Mouse (Mus musculus) limb, embryonic 12.5 days (tissue): ENCODE results near the gene Bfar. TPM values are rescaled to one million over a fixed set of nuclear protein-coding genes. Genes with fewer than 3 reads are reported as not detected.
"Not testable (repeated sequence)": the region's sequence is repeated elsewhere in the genome, so short reads cannot be mapped to it uniquely, and the experiment has no call there.

ENCODE experiments used
- ATAC-seq: fragments of 200-750 bp; cut with Nextera tagmentation; 2 replicates; pipeline ENCODE4 v1.8.0; 2017; ENCODE audit warnings: low read depth, moderate TSS enrichment; ENCODE audit not compliant: insufficient number of reproducible peaks, insufficient read depth, low FRiP score, low TSS enrichment
- H3K27ac ChIP-seq: fragments of 300-500 bp; sonication (generic); 2 replicates; pipeline ENCODE4 v1.5.1; 2016; ENCODE audit warnings: mild to moderate bottlenecking, moderate library complexity
- H3K27me3 ChIP-seq: fragments of 300-500 bp; sonication (generic); 2 replicates; pipeline ENCODE4 v1.6.1; 2016; ENCODE audit warnings: mild to moderate bottlenecking, moderate library complexity
- H3K36me3 ChIP-seq: fragments of 300-500 bp; sonication (generic); 2 replicates; pipeline ENCODE4 v1.6.1; 2016; ENCODE audit warnings: mild to moderate bottlenecking, moderate library complexity
- H3K4me1 ChIP-seq: fragments of 300-500 bp; sonication (generic); replicated peaks from 2 replicates; pipeline ENCODE4 v1.6.1; 2016
- H3K4me2 ChIP-seq: fragments of 300-500 bp; sonication (generic); 2 replicates; pipeline ENCODE4 v1.6.1; 2016; ENCODE audit warnings: mild to moderate bottlenecking, moderate library complexity
- H3K4me3 ChIP-seq: fragments of 300-500 bp; sonication (generic); replicated peaks from 2 replicates; pipeline ENCODE4 v1.5.1; 2016; ENCODE audit warnings: mild to moderate bottlenecking
- H3K9ac ChIP-seq: fragments of 300-500 bp; sonication (generic); replicated peaks from 2 replicates; pipeline ENCODE4 v1.6.1; 2016; ENCODE audit warnings: mild to moderate bottlenecking, moderate library complexity
- H3K9me3 ChIP-seq: fragments of 300-500 bp; sonication (generic); 2 replicates; pipeline ENCODE4 v1.6.1; 2016; ENCODE audit warnings: mild to moderate bottlenecking, moderate library complexity
- WGBS: fragments of 180-500 bp; shearing (Covaris S2); methylation state at CpG from one replicate; pipeline ENCODE4 v1.1.7; 2016; 5-methylcytosine and 5-hydroxymethylcytosine counted together
- polyA plus RNA-seq: library from polyadenylated mRNA; unstranded; fragments of >200 nt; fragmentation: Nextera tagmentation; extraction: Ambion mirVana; gene quantifications from 2 replicates; pipeline ENCODE4 v1.2.1, GENCODE M21; 2016

The Bfar gene
- polyA plus RNA-seq, 1 experiment from 2014 or later: 44.5 TPM

DNA sequence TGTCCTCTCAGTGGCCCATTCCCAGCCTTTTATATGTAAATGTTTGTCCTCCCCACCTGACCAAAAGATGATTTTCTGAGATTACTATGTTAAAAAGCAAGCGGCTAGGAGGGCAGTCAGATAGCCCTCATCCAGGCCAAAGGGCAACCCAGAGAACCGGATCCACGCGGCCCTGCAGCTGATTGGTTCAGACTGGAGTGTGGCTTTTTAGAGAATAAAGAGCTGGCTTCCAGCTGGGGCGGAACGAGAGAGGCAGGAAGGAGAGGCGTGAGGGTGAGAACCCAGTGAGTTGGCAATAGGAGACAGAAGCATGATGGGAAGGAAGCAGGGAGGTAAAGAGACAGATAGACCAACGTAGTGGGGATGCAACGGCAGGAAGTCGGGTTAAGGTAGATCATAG, 51.3 kb downstream of the Bfar start:
- H3K4me2 ChIP-seq: no peak overlapping the region
- no peak for ATAC-seq
- H3K9me3 ChIP-seq: no peaks in the 10 kb centered on the region
- no peak overlapping the region for H3K27ac ChIP-seq
- no peak overlapping the region for H3K9ac ChIP-seq
- H3K27me3 ChIP-seq: no peaks in the 10 kb centered on the region
- WGBS: 34% methylated on average over 10 of the region's 10 CpGs
- no peak overlapping the region for H3K4me3 ChIP-seq
- H3K4me1 ChIP-seq: no peaks in the 10 kb centered on the region
- no peaks in the 10 kb centered on the region for H3K36me3 ChIP-seq

DNA sequence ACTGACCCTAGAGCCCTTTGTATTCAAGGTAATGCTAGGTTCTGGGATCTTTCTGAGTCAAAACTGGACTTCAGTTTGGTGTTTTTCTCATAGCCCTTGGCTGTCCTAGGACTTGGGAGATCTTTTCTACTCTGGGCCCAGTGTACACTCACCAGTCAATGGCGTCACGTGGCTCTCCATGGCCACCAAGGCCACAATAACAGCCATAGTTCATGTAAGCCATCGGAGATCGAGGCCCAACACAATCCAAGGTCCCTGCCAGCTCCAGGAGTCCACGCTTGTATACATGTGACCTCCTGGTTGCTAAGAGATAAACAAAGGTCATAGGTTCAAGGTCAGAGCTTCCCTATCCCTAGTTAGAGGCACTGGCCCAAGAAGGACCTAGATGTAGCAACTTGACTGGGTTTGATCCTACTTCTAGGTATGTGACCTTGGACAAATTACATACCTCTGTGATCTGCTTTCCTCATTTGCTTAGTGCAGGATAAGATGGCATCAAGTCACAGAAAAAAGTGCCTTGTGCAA, 56.2 kb downstream of the Bfar start:
- no peaks in the 10 kb centered on the region for H3K9me3 ChIP-seq
- peaks cover 14% of the 10 kb centered on the region; the same call in 1 of the 2 replicates for H3K27me3 ChIP-seq
- H3K4me1 ChIP-seq: 0 out of 2 replicates have a peak, but pooled peaks cover 7% of the 10 kb centered on the region
- no peak overlapping the region for H3K4me2 ChIP-seq
- H3K36me3 ChIP-seq: no peaks in the 10 kb centered on the region
- ATAC-seq: no peak
- no peak overlapping the region for H3K4me3 ChIP-seq
- WGBS: 90% methylated on average over 5 of the region's 5 CpGs
- H3K9ac ChIP-seq: no peak overlapping the region
- H3K27ac ChIP-seq: no peak overlapping the region

DNA sequence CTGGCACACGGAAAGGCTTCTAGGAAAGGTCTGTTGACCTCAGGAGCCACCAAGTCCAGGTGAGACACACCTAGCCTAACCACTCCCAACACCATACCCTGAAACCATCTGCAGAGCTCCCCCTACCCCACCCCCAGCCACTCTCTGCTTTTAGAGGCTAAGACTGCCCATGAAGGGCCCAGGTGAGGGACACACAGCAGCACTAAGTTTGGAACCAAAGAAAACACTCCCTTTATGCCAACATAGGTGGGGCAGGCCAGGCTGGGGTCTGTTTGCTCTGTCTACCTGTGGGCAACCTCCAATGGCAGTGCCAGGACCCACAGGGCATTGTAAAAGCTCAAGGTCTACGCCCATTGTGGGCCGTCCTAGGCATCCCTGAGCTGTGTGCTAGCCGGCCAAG, 57.8 kb downstream of the Bfar start:
- Histone ChIP-seq H3K36me3 (no peaks in the 10 kb centered on the region), H3K9ac (no peak overlapping the region), H3K4me1 (0 out of 2 replicates have a peak, but pooled peaks cover 7% of the 10 kb centered on the region), H3K27ac (no peak overlapping the region), H3K27me3 (peaks cover 14% of the 10 kb centered on the region; the same call in 1 of the 2 replicates), H3K4me3 (no peak overlapping the region), H3K4me2 (no peak overlapping the region), H3K9me3 (no peaks in the 10 kb centered on the region)
- 84% methylated on average over 4 of the region's 4 CpGs for WGBS
- no peak for ATAC-seq

DNA sequence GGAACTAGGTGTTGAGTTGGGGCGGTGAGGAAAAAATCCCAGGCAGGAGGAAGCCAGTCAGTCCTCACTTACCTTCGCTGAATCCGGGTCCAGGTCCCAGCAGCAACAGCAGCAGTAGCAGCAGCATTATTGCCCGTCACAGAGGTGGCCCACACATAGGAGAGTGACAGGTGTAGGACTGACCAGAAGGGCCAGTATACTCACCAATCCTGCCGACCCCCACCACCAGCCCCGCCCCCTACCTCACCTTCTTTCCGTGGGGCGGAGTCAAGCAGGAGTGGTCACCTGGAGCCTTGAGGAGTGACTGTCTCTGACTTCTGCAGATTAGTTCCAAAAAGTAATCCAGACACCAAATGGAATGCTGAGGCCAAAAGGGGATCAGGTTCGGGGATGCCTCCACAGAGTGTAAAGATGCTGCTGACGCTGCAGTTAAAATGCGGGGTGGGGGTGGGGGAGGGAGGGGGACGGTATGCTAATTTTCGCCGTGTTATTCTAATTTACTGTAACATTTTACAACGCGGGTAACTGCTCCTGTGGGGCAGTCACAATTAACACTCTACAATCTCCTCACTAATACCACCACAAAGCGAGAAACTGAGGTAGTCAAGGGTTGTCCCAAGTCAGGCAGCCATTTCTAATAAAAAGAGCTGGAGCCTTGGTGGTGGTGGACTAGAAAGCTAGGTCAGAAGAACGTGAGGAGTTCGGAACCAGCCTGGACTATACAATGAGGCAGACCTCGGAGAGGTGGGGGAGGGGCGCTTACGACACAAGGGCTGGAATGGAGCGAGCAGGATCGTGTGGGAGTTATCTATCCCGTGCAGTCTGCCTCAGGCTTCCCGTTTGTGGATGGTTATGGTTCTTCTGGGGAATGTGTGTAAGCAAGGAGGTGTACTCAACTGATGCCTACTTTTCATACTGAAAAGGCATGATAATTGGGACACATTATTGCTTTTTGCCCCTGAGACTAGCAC, 58.9 kb downstream of the Bfar start, which contains the start of gene Pla2g10:
Gene Pla2g10, minus strand, starts transcription at position 699 of the 971 bp plus-strand sequence.
- WGBS: 7% methylated on average over 26 of the region's 26 CpGs
- peak within 1 kb of the TSS; percentile 43 for H3K4me2 ChIP-seq
- no peak within 1 kb of the TSS for H3K27ac ChIP-seq
- no peaks in the 10 kb centered on the region for H3K9me3 ChIP-seq
- H3K36me3 ChIP-seq: no peaks in the 10 kb centered on the region
- peak; percentile 24; the same call in 1 of the 2 replicates for ATAC-seq
- peaks cover 14% of the 10 kb centered on the region; the same call in 1 of the 2 replicates for H3K27me3 ChIP-seq
- peak within 1 kb of the TSS; percentile 13; the same call in 1 of the 2 replicates for H3K4me3 ChIP-seq
- H3K4me1 ChIP-seq: 0 out of 2 replicates have a peak, but pooled peaks cover 7% of the 10 kb centered on the region
- no peak within 1 kb of the TSS for H3K9ac ChIP-seq

DNA sequence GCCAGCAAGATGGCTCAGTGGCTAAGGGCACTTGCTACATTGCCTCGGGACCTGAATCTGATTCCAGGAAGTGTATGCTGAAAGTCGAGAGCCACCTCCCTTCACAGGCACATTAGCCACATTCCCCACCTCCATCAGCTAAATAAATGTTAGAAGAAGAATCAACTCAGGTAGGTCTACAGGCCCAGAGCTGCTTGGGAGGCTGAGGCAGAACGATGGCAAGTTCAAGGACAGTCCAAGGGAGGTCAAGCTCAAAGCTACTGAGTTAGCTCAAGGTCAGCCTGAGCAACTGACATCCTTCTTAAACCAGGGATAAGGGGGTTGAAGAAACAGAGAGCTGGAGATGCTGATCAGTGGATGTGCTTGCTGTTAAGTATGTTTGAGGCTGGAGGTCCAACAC, 61.1 kb downstream of the Bfar start:
- 73% methylated on average over 3 of the region's 3 CpGs for WGBS
- H3K4me2 ChIP-seq: no peak overlapping the region
- H3K36me3 ChIP-seq: no peaks in the 10 kb centered on the region
- no peak for ATAC-seq
- H3K27ac ChIP-seq: no peak overlapping the region
- H3K9me3 ChIP-seq: no peaks in the 10 kb centered on the region
- H3K4me1 ChIP-seq: 0 out of 2 replicates have a peak, but pooled peaks cover 7% of the 10 kb centered on the region
- no peak overlapping the region for H3K4me3 ChIP-seq
- no peak overlapping the region for H3K9ac ChIP-seq
- peaks cover 14% of the 10 kb centered on the region; the same call in 1 of the 2 replicates for H3K27me3 ChIP-seq

DNA sequence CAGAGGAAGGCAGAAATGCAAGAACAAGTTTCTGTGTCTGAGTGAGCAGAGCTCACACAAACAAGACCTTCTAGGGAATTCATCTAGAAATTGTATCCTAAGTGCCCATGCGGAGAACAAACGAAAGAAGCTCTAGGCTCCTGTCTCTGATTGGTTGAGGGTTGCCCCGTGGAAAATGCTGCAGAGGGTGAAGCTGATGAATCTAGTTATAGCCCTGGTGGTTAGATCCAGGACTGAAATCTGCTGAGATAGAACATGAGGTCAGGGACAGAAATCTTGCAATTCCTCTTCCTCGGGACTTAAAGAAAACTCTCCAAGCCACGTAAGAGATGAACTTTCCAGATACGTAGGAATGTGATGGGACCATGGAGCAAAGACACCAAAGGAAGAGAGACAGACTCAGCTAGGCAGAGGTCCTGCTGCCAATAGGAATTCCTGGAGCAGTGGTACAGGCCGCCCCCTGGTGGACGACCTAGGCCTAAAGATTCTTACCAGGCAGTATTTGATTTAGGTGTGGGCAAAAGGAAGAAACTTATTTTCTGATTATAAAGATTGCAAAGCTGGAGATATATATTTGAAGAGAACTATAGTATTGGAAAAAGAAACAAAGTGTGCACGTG, 62.0 kb downstream of the Bfar start:
- no peak overlapping the region for H3K4me3 ChIP-seq
- H3K27ac ChIP-seq: no peak overlapping the region
- no peak overlapping the region for H3K9ac ChIP-seq
- no peaks in the 10 kb centered on the region for H3K9me3 ChIP-seq
- 0 out of 2 replicates have a peak, but pooled peaks cover 7% of the 10 kb centered on the region for H3K4me1 ChIP-seq
- no peak overlapping the region for H3K4me2 ChIP-seq
- 20% methylated on average over 9 of the region's 9 CpGs for WGBS
- ATAC-seq: no peak
- H3K27me3 ChIP-seq: peaks cover 14% of the 10 kb centered on the region; the same call in 1 of the 2 replicates
- no peaks in the 10 kb centered on the region for H3K36me3 ChIP-seq

DNA sequence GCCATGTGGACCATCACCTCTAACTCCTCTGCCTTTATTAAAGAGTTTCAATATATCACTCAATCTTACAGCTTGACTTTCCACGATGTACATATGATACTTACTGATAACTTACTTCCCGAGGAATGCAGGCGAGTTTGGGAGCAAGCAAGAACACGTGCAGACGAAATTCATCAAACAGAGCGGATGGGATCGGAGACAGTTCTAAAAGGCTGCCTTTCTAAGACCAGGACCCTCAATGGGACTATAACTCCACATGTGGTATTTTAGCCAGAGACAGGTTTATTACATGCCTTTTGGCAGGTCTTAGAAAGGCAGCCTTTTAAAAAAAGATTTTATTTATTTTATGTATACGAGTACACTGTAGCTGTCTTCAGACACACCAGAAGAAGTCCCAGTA, 64.3 kb downstream of the Bfar start:
- 66% methylated on average over 8 of the region's 8 CpGs for WGBS
- H3K27ac ChIP-seq: no peak overlapping the region
- ATAC-seq: no peak
- no peaks in the 10 kb centered on the region for H3K36me3 ChIP-seq
- H3K9ac ChIP-seq: no peak overlapping the region
- H3K27me3 ChIP-seq: no peaks in the 10 kb centered on the region
- no peak overlapping the region for H3K4me3 ChIP-seq
- H3K4me1 ChIP-seq: no peaks in the 10 kb centered on the region
- H3K4me2 ChIP-seq: no peak overlapping the region
- H3K9me3 ChIP-seq: no peaks in the 10 kb centered on the region

DNA sequence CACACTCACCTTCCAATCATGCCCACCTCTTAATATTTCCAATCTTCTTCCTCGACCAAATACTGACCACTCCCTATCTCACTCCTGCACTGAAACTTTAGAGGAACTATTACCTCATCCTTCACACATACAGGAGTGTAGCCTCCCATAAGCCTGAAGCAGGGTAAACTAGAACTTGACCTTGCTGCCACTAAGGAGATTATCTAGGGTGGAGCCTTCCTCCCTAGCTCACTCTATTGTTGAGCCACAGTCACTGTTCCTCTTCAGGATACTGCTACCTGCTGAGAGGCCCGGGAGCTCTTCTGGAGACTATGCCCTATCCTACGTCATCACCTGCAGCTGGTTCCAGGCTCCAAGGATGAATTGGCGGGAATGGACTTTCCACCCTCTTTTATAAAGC, 67.4 kb downstream of the Bfar start:
- not testable (repeated sequence) for H3K9ac ChIP-seq, H3K9me3 ChIP-seq, H3K27ac ChIP-seq, H3K4me1 ChIP-seq, ATAC-seq, H3K36me3 ChIP-seq, H3K4me3 ChIP-seq, H3K27me3 ChIP-seq, H3K4me2 ChIP-seq
- WGBS: 72% methylated on average over 4 of the region's 4 CpGs

DNA sequence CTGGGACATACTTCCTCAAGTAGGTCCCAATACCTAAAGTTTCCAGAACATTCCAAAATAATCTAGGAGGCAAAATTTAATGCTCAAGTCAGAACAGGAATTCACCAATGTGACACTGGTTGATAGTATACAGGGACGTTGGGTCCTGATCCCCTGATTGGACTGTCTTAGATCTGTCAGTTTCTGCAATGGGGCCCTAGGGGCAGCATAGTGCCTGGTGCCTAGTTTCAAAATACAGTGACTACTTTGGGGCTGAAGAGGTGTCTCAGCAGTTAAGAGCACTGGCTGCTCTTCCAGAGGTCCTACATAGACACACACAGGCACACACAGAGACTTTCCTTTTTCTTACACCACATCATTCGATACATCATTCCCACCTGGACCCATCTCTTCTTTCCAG, 69.2 kb downstream of the Bfar start:
- 69% methylated on average over 2 of the region's 2 CpGs for WGBS
- no peak overlapping the region for H3K4me3 ChIP-seq
- no peak overlapping the region for H3K27ac ChIP-seq
- H3K9me3 ChIP-seq: no peaks in the 10 kb centered on the region
- no peak overlapping the region for H3K9ac ChIP-seq
- H3K4me2 ChIP-seq: no peak overlapping the region
- no peaks in the 10 kb centered on the region for H3K4me1 ChIP-seq
- ATAC-seq: no peak
- H3K27me3 ChIP-seq: no peaks in the 10 kb centered on the region
- H3K36me3 ChIP-seq: no peaks in the 10 kb centered on the region

DNA sequence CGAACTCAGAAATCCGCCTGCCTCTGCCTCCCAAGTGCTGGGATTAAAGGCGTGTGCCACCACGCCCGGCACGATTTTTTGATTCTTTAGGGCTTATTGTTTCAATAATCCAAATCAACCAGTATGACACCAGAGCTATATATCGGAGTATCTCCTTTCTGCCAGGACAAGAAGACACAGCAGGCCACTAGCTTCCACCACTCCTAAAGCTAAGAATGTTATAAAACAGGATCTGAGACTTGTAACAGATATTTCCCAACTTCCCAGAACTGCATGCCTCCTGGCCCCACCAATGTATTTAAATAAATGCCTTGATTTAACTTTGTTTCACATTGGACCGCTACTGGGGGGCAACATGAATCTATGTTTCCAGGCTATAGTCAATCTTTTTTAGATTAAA, 76.0 kb downstream of the Bfar start:
- 91% methylated on average over 8 of the region's 8 CpGs for WGBS
- Histone ChIP-seq H3K4me2 (no peak overlapping the region), H3K4me1 (no peaks in the 10 kb centered on the region), H3K36me3 (no peaks in the 10 kb centered on the region), H3K27ac (no peak overlapping the region), H3K27me3 (peaks cover 11% of the 10 kb centered on the region; the same call in 1 of the 2 replicates), H3K9me3 (no peaks in the 10 kb centered on the region), H3K9ac (no peak overlapping the region), H3K4me3 (no peak overlapping the region)
- ATAC-seq: no peak

DNA sequence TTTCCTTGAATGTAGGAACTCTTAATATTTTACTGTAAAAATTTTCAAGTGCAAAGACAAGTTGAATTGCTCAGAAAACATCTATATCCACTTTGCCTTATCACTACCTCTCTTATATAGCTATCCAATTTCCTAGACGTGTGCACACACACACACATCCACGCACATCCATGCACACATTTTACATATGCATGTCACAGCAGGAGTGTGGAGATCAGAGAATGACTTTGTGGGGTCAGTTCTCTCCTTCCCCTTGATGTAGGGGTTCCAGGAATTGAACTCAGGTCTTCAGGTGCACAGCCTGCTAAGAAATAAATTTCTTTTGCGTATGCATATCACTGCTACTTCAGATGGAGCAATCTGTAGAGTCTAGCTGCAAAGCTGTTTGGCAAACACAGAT, 76.5 kb downstream of the Bfar start:
- H3K9me3 ChIP-seq: no peaks in the 10 kb centered on the region
- ATAC-seq: no peak
- H3K9ac ChIP-seq: no peak overlapping the region
- H3K36me3 ChIP-seq: no peaks in the 10 kb centered on the region
- H3K4me1 ChIP-seq: no peaks in the 10 kb centered on the region
- no peak overlapping the region for H3K4me2 ChIP-seq
- no peak overlapping the region for H3K4me3 ChIP-seq
- H3K27ac ChIP-seq: no peak overlapping the region
- 77% methylated on average over 3 of the region's 3 CpGs for WGBS
- peaks cover 11% of the 10 kb centered on the region; the same call in 1 of the 2 replicates for H3K27me3 ChIP-seq
